Mouse (Mus musculus) liver, embryonic 14.5 days (tissue): ENCODE data around the gene Syce1.

ENCODE experiments used
- CTCF ChIP-seq: IDR thresholded peaks from 2 replicates; pipeline ENCODE4 v1.5.1; 2016; ENCODE audit warnings: antibody characterized with exemption, low read depth, control low read depth
- EP300 ChIP-seq: IDR thresholded peaks from 2 replicates; pipeline ENCODE4 v1.6.1; 2016; ENCODE audit warnings: antibody characterized with exemption, low read depth

DNA sequence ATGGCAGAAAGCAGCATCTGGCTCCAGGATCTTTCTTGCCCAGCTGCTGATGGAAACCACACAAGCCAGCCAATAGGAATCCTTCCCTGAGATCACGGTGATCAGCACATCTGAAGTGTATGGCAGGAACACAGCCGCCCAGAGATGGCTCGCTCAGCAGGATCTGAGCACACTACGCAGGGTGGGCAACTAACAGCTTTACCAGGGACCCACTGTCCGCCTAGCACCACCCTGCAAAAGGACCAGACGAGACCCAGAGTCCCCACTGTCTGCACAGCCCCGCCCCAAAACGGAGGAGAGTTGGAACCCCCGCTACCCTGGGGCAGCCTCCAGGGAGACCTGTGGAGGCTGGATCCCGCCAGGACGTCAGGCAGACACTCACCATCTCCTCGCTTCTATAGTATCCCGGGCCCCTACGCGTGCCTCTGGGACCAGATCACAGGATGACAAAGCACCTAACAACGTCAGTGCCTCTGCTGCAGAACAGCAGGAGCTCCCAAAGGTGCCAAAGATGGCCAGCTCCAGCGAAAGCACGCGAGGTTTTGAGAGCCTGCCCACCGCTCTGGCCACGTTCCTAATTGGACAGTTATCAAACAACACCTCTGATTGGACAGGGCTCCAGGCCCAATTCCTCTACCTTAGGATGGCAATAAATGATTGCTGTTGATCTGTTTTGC lies 34.1 kb upstream of the Syce1 start, which contains the start of gene Zfp941:
- TF ChIP-seq EP300, result no peak
- no peak for TF ChIP-seq CTCF
